Mouse (Mus musculus): ENCODE measurements around the gene Trim43a. TPM values are rescaled to one million over a fixed set of nuclear protein-coding genes. Genes with fewer than 3 reads are reported as not detected.
A peak's percentile ranks its signal among the peaks of the same experiment; 100 is the strongest.
"Not testable (repeated sequence)": the region's sequence is repeated elsewhere in the genome, so short reads cannot be mapped to it uniquely, and the experiment has no call there.

Trim43a gene
- polyA plus RNA-seq (2015; fragmentation: Nextera tagmentation; extraction: Ambion mirVana): 0.19 and 0.21 TPM in 2 replicates

- not testable (repeated sequence) for H3K9ac ChIP-seq (ENCODE audit: low read depth, low read length); H3K4me3 ChIP-seq (ENCODE audit: low read length); H3K36me3 ChIP-seq (ENCODE audit: control insufficient read depth, insufficient read depth, low read length); H3K4me1 ChIP-seq (ENCODE audit: control insufficient read depth, insufficient read depth, low read depth, low read length); H3K27ac ChIP-seq (ENCODE audit: low read depth, low read length); H3K27me3 ChIP-seq (replicated peaks; ENCODE audit: control insufficient read depth, insufficient read depth, low read length); H3K9me3 ChIP-seq (ENCODE audit: control insufficient read depth, low read length); ATAC-seq; H3K4me2 ChIP-seq (ENCODE audit: low read length)
- 90% methylated on average over 2 of the region's 2 CpGs for WGBS
Observed at GRCm38 (mm10) chr9:88580591-88580990, at the start of gene Trim43a. TSS of gene Trim43a (plus strand) at chr9:88580891.

DNA sequence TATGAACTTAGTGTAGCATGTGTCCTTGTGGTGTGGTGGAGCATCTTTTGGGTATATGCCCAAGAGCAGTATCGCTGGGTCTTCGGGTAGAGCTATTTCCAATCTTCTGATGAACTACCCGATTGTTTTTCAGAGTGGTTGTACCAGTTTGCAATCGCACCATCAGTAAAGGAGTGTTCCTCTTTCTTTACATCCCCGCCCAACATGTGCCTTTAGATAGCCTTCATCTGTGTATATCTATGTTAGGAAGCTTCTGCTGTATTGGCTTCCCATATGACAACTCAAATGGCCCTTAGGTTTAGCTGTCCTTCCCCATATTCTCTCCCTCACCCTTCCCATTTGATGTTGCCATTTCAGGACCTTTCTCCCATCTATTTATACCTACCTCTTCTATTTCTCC is 46.6 kb upstream of the Trim43a start:
- Histone ChIP-seq H3K27ac (ENCODE audit: low read depth, low read length) (no peak overlapping the region), H3K9me3 (ENCODE audit: control insufficient read depth, low read length) (no peaks in the 10 kb centered on the region), H3K36me3 (ENCODE audit: control insufficient read depth, insufficient read depth, low read length) (no peaks in the 10 kb centered on the region), H3K4me3 (ENCODE audit: low read length) (no peak overlapping the region), H3K27me3 (replicated peaks; ENCODE audit: control insufficient read depth, insufficient read depth, low read length) (no peaks in the 10 kb centered on the region), H3K4me2 (ENCODE audit: low read length) (no peak overlapping the region), H3K4me1 (ENCODE audit: control insufficient read depth, insufficient read depth, low read depth, low read length) (no peaks in the 10 kb centered on the region), H3K9ac (ENCODE audit: low read depth, low read length) (no peak overlapping the region)
- WGBS: 90% methylated on average over 5 of the region's 5 CpGs
- ATAC-seq: no peak

GRCm38 (mm10) chr9:88539546-88540224 is 41.0 kb upstream of the Trim43a start:
- Histone ChIP-seq H3K27me3 (replicated peaks; ENCODE audit: control insufficient read depth, insufficient read depth, low read length) (no peaks in the 10 kb centered on the region), H3K27ac (ENCODE audit: low read depth, low read length) (no peak overlapping the region), H3K4me3 (ENCODE audit: low read length) (no peak overlapping the region)

GRCm38 (mm10) chr9:88542816-88543215 is 37.9 kb upstream of the Trim43a start:
- Histone ChIP-seq H3K4me1 (ENCODE audit: control insufficient read depth, insufficient read depth, low read depth, low read length) (no peaks in the 10 kb centered on the region), H3K27ac (ENCODE audit: low read depth, low read length) (no peak overlapping the region), H3K36me3 (ENCODE audit: control insufficient read depth, insufficient read depth, low read length) (no peaks in the 10 kb centered on the region), H3K27me3 (replicated peaks; ENCODE audit: control insufficient read depth, insufficient read depth, low read length) (no peaks in the 10 kb centered on the region), H3K4me2 (ENCODE audit: low read length) (no peak overlapping the region), H3K4me3 (ENCODE audit: low read length) (no peak overlapping the region), H3K9ac (ENCODE audit: low read depth, low read length) (no peak overlapping the region), H3K9me3 (ENCODE audit: control insufficient read depth, low read length) (no peaks in the 10 kb centered on the region)
- WGBS: 21% methylated on average over 2 of the region's 2 CpGs
- peak; percentile 69 for ATAC-seq

More at GRCm38 (mm10) chr9:88539546-88540224, 41.0 kb upstream of the Trim43a start:
- no peaks in the 10 kb centered on the region for H3K9me3 ChIP-seq (ENCODE audit: control insufficient read depth, low read length)
- ATAC-seq: no peak
- no peak overlapping the region for H3K4me2 ChIP-seq (ENCODE audit: low read length)
- no peak overlapping the region for H3K9ac ChIP-seq (ENCODE audit: low read depth, low read length)
- H3K4me1 ChIP-seq (ENCODE audit: control insufficient read depth, insufficient read depth, low read depth, low read length): no peaks in the 10 kb centered on the region
- 76% methylated on average over 5 of the region's 5 CpGs for WGBS
- H3K36me3 ChIP-seq (ENCODE audit: control insufficient read depth, insufficient read depth, low read length): no peaks in the 10 kb centered on the region

- Histone ChIP-seq H3K4me3 (ENCODE audit: low read length) (no peak overlapping the region), H3K27ac (ENCODE audit: low read depth, low read length) (no peak overlapping the region), H3K9me3 (ENCODE audit: control insufficient read depth, low read length) (no peaks in the 10 kb centered on the region), H3K27me3 (replicated peaks; ENCODE audit: control insufficient read depth, insufficient read depth, low read length) (no peaks in the 10 kb centered on the region), H3K9ac (ENCODE audit: low read depth, low read length) (no peak overlapping the region), H3K36me3 (ENCODE audit: control insufficient read depth, insufficient read depth, low read length) (no peaks in the 10 kb centered on the region), H3K4me1 (ENCODE audit: control insufficient read depth, insufficient read depth, low read depth, low read length) (peaks cover 14% of the 10 kb centered on the region), H3K4me2 (ENCODE audit: low read length) (no peak overlapping the region)
- no peak for ATAC-seq
- 25% methylated on average over 3 of the region's 3 CpGs for WGBS
Observed at GRCm38 (mm10) chr9:88545534-88545933, 35.2 kb upstream of the Trim43a start.

GRCm38 (mm10) chr9:88546166-88546565 is 34.5 kb upstream of the Trim43a start:
- no peaks in the 10 kb centered on the region for H3K9me3 ChIP-seq (ENCODE audit: control insufficient read depth, low read length)
- WGBS: 7% methylated on average over 2 of the region's 2 CpGs

GRCm38 (mm10) chr9:88546657-88547056 is 34.0 kb upstream of the Trim43a start:
- Histone ChIP-seq H3K36me3 (ENCODE audit: control insufficient read depth, insufficient read depth, low read length) (no peaks in the 10 kb centered on the region), H3K4me1 (ENCODE audit: control insufficient read depth, insufficient read depth, low read depth, low read length) (peaks cover 22% of the 10 kb centered on the region), H3K9me3 (ENCODE audit: control insufficient read depth, low read length) (no peaks in the 10 kb centered on the region), H3K4me2 (ENCODE audit: low read length) (no peak overlapping the region), H3K9ac (ENCODE audit: low read depth, low read length) (no peak overlapping the region), H3K27ac (ENCODE audit: low read depth, low read length) (no peak overlapping the region), H3K27me3 (replicated peaks; ENCODE audit: control insufficient read depth, insufficient read depth, low read length) (no peaks in the 10 kb centered on the region), H3K4me3 (ENCODE audit: low read length) (no peak overlapping the region)
- no peak for ATAC-seq
- 67% methylated on average over 8 of the region's 8 CpGs for WGBS

More at GRCm38 (mm10) chr9:88546166-88546565, 34.5 kb upstream of the Trim43a start:
- Histone ChIP-seq H3K4me1 (ENCODE audit: control insufficient read depth, insufficient read depth, low read depth, low read length) (peaks cover 19% of the 10 kb centered on the region), H3K4me3 (ENCODE audit: low read length) (no peak overlapping the region), H3K4me2 (ENCODE audit: low read length) (no peak overlapping the region), H3K36me3 (ENCODE audit: control insufficient read depth, insufficient read depth, low read length) (no peaks in the 10 kb centered on the region), H3K27me3 (replicated peaks; ENCODE audit: control insufficient read depth, insufficient read depth, low read length) (no peaks in the 10 kb centered on the region), H3K27ac (ENCODE audit: low read depth, low read length) (no peak overlapping the region), H3K9ac (ENCODE audit: low read depth, low read length) (no peak overlapping the region)
- ATAC-seq: no peak

- 23% methylated on average over 7 of the region's 7 CpGs for WGBS
- peak; percentile 55 for ATAC-seq
- H3K36me3 ChIP-seq (ENCODE audit: control insufficient read depth, insufficient read depth, low read length): no peaks in the 10 kb centered on the region
- peak overlapping the region; percentile 69 for H3K4me2 ChIP-seq (ENCODE audit: low read length)
- H3K4me3 ChIP-seq (ENCODE audit: low read length): peak overlapping the region; percentile 92
- H3K27ac ChIP-seq (ENCODE audit: low read depth, low read length): peak overlapping the region; percentile 42; the same call in 1 of the 2 replicates
- peak overlapping the region; percentile 85 for H3K9ac ChIP-seq (ENCODE audit: low read depth, low read length)
- no peaks in the 10 kb centered on the region for H3K27me3 ChIP-seq (replicated peaks; ENCODE audit: control insufficient read depth, insufficient read depth, low read length)
- peaks cover 22% of the 10 kb centered on the region for H3K4me1 ChIP-seq (ENCODE audit: control insufficient read depth, insufficient read depth, low read depth, low read length)
- no peaks in the 10 kb centered on the region for H3K9me3 ChIP-seq (ENCODE audit: control insufficient read depth, low read length)
Observed at GRCm38 (mm10) chr9:88547270-88547669, 33.4 kb upstream of the Trim43a start.

DNA sequence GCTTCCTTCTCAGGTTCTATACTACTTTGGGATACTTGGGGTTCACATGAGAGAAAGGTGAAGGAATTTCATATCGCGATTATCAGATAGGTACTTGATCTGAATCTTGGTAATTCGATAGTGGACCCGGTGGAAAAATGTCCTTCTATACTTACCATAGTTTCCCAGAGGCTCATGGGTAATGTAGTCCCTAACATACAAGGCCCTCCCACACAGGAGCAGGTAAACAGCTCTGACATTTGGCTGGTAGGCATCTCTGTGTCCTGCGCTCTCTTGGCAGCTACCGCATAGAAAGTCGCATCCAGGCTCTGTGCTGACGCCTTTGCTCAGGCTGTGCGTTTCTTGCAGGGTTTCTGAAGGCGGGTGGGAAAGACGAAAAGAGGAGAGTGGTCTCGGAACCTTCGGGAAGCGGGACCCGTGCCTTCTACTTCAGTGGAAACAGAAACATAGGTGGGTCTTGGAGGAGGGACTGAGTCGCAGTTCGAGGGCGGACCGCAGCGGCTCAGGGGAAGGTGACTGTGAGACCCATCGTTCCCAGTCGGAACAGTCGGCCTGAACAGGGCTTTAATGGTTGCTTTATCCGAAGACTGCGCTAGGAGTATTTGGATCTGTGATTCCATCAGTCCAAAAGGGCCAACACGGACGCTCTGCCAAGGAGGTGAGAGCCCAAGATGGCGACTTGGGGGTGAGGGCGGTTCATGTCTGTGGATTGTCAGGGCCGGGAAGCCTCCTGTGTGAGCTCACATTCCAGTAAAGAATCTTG is 32.7 kb upstream of the Trim43a start, which contains the start of gene Zfp949:
Gene Zfp949, plus strand, starts transcription at position 170 of the 763 bp plus-strand sequence.
- H3K9me3 ChIP-seq (ENCODE audit: control insufficient read depth, low read length): peaks cover under 1% of the 10 kb centered on the region; the same call in 1 of the 2 replicates
- peak within 1 kb of the TSS; percentile 85 for H3K9ac ChIP-seq (ENCODE audit: low read depth, low read length)
- peak within 1 kb of the TSS; percentile 92 for H3K4me3 ChIP-seq (ENCODE audit: low read length)
- peaks cover 22% of the 10 kb centered on the region for H3K4me1 ChIP-seq (ENCODE audit: control insufficient read depth, insufficient read depth, low read depth, low read length)
- H3K27me3 ChIP-seq (replicated peaks; ENCODE audit: control insufficient read depth, insufficient read depth, low read length): no peaks in the 10 kb centered on the region
- under 1% methylated on average over 30 of the region's 30 CpGs for WGBS
- H3K4me2 ChIP-seq (ENCODE audit: low read length): peak within 1 kb of the TSS; percentile 69
- peaks cover 4% of the 10 kb centered on the region; the same call in 1 of the 2 replicates for H3K36me3 ChIP-seq (ENCODE audit: control insufficient read depth, insufficient read depth, low read length)
- peak within 1 kb of the TSS; percentile 94 for H3K27ac ChIP-seq (ENCODE audit: low read depth, low read length)
- peak; percentile 95 for ATAC-seq
